Mouse (Mus musculus): ENCODE results near the gene Unc119. TPM values are rescaled to one million over a fixed set of nuclear protein-coding genes. Genes with fewer than 3 reads are reported as not detected.
A peak's percentile ranks its signal among the peaks of the same experiment; 100 is the strongest.

Gene Unc119
- polyA plus RNA-seq, 1 experiment from 2014 or later = 80.8 TPM

DNA sequence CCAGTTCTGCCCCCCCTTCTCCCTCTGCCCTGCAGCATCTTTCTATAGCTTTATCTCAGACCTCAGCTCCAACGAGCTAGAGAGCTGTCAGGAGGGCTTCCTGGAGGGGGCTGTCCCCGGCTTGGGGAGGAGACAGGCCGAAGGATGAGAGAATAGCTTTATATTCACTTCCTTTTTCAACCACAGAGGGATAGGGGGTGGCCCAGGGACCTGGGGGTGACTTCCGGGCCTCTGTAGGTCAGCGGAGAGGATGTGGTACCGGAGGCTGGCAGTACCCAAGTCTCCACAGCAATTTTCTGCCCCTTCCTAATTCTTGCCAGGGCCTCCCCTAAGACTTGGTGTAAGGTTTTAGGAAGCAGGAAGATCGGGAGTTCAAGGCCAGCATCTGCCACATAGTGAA, 2.5 kb downstream of the Unc119 start:
- Histone ChIP-seq H3K9me3 (no peaks in the 10 kb centered on the region), H3K27me3 (replicated peaks) (no peaks in the 10 kb centered on the region), H3K4me2 (replicated peaks) (no peak overlapping the region; the same call in 1 of the 2 replicates), H3K36me3 (peaks cover 27% of the 10 kb centered on the region), H3K9ac (no peak overlapping the region), H3K4me1 (peaks cover 31% of the 10 kb centered on the region), H3K27ac (no peak overlapping the region), H3K4me3 (no peak overlapping the region)
- ATAC-seq (ENCODE audit: low FRiP score, low read depth) = no peak
- 82% methylated on average over 7 of the region's 7 CpGs for WGBS

DNA sequence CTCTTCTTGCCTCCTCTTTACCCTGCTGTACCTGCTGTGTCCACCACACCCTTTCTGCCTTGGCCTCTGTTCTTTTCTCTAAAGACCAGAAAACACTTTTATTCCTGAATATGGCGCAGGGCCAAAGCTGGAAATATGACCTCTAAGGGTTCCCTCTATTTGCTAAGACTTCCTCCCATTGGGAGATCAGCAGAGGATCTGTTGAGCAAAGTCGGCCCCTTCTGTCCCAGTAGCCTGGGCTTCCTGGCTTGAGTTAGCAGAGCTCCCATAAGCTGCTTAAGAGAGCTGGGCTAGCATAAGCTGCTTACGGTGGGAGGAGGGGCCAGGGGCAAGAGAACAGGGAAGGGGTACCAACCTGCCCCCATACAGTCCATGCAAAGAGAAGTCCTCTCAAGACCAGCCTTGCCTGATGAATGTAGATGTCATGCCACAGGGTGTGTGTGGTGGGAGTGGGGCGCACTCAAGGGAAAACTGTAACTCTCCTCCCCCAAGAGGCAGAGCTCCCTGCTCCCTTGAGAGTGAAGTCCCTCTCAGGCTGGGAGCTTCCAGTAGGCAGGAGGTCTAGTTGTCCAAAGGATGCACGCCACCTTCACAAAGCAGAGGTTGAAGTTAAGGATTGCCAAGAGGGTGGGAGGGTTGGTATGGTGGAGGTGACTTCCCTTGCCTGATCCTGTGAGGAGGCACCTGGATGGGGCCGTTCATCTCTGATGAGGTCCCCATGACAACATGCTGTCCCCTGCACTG, 3.2 kb downstream of the Unc119 start:
- H3K4me2 ChIP-seq (replicated peaks) = peak overlapping the region; percentile 12; the same call in 1 of the 2 replicates
- no peak overlapping the region for H3K9ac ChIP-seq
- no peaks in the 10 kb centered on the region for H3K9me3 ChIP-seq
- no peak overlapping the region for H3K4me3 ChIP-seq
- peaks cover 31% of the 10 kb centered on the region for H3K4me1 ChIP-seq
- H3K27ac ChIP-seq = no peak overlapping the region; the same call in 1 of the 2 replicates
- WGBS = 92% methylated on average over 6 of the region's 6 CpGs
- H3K36me3 ChIP-seq = peaks cover 20% of the 10 kb centered on the region
- ATAC-seq (ENCODE audit: low FRiP score, low read depth) = no peak
- H3K27me3 ChIP-seq (replicated peaks) = no peaks in the 10 kb centered on the region

DNA sequence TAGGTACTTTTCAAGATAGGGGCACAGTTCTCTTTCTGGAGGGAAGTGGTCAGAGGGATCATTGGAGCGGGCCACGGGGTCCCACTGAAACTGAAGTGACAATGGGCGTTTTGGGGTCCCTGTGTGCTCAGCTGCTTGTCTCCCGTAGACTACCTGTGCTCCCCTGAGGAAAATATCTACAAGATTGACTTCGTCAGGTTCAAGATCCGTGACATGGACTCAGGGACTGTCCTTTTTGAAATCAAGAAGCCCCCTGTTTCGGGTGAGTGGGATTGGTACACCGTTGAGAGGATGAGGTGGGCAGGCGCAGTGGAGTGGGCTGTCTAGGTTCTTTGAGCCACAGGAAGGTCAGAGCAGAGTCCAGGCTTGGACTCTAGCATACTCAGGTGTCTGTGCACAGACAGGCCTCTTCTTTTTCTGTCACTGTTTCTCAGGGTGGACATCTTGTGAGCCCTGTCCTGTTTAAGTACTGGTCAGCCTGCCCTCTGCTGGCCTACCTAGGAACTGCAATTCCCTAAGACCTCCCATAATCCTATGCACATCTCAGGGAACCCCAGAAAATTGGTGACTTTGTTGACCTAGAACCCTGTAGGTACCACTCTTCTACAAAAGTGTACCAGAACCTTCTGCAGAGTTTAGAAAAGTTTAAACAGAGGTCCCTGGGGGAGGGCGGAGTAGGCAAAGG, 3.9 kb downstream of the Unc119 start:
- Histone ChIP-seq H3K4me2 (replicated peaks) (no peak overlapping the region), H3K36me3 (peaks cover 17% of the 10 kb centered on the region), H3K9ac (no peak overlapping the region), H3K4me1 (peaks cover 31% of the 10 kb centered on the region), H3K9me3 (no peaks in the 10 kb centered on the region), H3K27me3 (replicated peaks) (no peaks in the 10 kb centered on the region), H3K27ac (no peak overlapping the region), H3K4me3 (no peak overlapping the region)
- 90% methylated on average over 10 of the region's 10 CpGs for WGBS
- ATAC-seq (ENCODE audit: low FRiP score, low read depth) = no peak

DNA sequence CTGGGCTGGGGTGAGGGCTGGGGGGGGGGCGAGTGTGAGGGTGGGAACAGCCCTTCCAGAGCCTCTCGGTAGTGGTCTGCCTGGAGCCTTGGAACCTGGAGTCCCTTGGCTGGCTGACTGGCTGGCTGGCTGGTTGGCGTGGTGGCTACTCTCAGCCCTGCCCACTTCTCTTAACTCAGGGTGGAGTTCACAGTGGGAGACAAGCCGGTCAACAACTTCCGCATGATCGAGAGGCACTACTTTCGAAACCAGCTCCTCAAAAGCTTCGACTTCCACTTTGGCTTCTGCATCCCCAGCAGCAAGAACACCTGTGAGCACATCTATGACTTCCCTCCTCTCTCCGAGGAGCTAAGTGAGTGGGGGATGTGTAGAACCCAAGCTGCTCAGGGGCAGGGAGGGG, 4.6 kb downstream of the Unc119 start:
- ATAC-seq (ENCODE audit: low FRiP score, low read depth) = no peak
- Histone ChIP-seq H3K4me2 (replicated peaks) (no peak overlapping the region), H3K4me1 (peaks cover 31% of the 10 kb centered on the region), H3K36me3 (peaks cover 17% of the 10 kb centered on the region), H3K9me3 (no peaks in the 10 kb centered on the region), H3K9ac (no peak overlapping the region), H3K4me3 (no peak overlapping the region), H3K27ac (no peak overlapping the region), H3K27me3 (replicated peaks) (no peaks in the 10 kb centered on the region)
- 76% methylated on average over 9 of the region's 9 CpGs for WGBS

DNA sequence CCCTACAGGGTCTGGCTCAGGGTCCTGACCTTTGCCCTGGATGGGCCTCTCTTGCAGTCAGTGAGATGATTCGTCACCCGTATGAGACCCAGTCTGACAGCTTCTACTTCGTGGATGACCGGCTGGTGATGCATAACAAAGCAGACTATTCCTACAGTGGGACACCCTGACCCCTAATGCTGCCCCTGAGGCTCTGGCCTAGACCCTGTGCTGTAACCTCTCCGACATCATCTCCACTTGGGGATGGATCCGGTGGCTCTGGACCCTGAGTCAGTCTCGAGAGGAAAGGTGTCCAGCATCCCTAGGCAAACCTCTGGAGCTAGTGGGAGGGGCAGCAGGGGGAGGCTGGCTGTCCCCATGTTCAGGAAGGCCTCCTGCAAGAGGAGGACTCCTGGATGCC, 5.2 kb downstream of the Unc119 start:
- Histone ChIP-seq H3K36me3 (peaks cover 17% of the 10 kb centered on the region), H3K4me1 (peaks cover 31% of the 10 kb centered on the region), H3K27ac (no peak overlapping the region), H3K4me3 (no peak overlapping the region), H3K9me3 (no peaks in the 10 kb centered on the region), H3K9ac (no peak overlapping the region), H3K27me3 (replicated peaks) (no peaks in the 10 kb centered on the region), H3K4me2 (replicated peaks) (no peak overlapping the region)
- no peak for ATAC-seq (ENCODE audit: low FRiP score, low read depth)
- WGBS = 34% methylated on average over 7 of the region's 7 CpGs

DNA sequence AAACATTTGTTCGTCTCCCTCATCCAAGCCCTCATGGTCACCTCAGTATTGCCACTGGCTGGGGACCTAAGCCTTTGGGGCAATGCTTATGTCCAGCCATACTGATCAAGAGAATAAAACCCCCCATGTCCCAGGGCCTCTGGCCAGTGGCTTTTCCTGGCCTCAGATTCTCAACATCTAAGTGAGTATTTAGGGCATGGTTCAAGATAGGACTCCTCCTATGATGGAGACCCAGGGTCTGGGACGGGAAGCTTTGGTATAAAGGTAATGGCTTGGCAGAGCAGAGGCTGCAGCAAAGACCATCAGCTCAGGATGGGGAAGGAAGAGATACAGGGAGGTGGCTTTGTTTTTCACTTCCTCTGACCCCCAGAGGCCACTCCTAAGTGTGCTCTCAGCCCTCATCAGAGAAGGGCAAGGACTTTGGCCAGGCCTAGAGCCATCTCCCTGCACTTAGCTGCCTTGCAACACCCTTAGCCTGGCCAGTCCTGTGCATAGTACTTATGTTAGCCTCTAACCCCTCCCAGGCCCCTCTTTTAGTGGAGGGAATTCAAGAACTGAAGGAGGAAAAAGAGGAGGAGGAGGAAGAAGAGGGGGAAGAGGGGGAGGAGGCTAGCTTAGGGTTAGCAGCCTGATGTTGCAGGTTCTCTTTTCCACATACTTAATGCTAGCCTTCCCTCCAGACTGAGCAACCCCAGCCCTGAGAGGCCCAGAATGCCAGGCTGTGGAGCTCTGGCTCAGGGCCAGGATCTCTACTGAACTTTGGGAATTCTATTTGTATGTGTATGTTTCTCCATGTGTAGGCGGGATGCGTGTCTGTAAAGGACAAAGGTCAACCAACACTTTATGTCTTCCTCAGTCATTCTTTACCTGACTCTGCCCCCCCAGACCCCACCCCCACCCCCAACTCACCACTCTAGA, 6.4 kb downstream of the Unc119 start:
- no peak overlapping the region for H3K4me2 ChIP-seq (replicated peaks)
- H3K9me3 ChIP-seq = no peaks in the 10 kb centered on the region
- no peak for ATAC-seq (ENCODE audit: low FRiP score, low read depth)
- peaks cover 23% of the 10 kb centered on the region for H3K4me1 ChIP-seq
- 87% methylated on average over 4 of the region's 4 CpGs for WGBS
- no peaks in the 10 kb centered on the region for H3K27me3 ChIP-seq (replicated peaks)
- no peak overlapping the region for H3K9ac ChIP-seq
- no peak overlapping the region for H3K4me3 ChIP-seq
- H3K27ac ChIP-seq = no peak overlapping the region
- H3K36me3 ChIP-seq = peaks cover 17% of the 10 kb centered on the region

DNA sequence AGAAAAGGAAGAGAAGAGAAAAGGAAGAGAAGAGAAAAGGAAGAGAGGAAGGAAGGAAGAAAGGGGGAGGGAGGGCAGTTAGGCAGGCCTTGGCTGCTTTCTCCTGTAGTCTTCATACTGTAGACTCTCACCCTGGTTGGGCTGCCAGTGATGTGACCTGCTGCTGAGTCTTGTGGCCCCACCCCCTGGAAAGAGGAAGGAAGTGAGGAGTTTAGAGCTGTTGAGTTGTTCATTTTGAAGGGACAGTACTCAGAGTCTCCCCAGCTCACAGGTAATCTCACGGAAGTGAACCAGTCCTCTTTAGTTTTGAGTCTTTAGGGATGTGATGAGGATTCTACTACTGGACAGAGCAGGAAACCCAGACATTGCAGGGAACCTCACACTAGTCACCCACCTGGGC, 9.8 kb downstream of the Unc119 start:
- Histone ChIP-seq H3K4me3 (no peak overlapping the region), H3K27ac (no peak overlapping the region), H3K9ac (no peak overlapping the region), H3K36me3 (peaks cover 11% of the 10 kb centered on the region), H3K27me3 (replicated peaks) (no peaks in the 10 kb centered on the region), H3K4me1 (no peaks in the 10 kb centered on the region), H3K9me3 (no peaks in the 10 kb centered on the region), H3K4me2 (replicated peaks) (no peak overlapping the region)
- WGBS = 77% methylated on average over 1 of the region's 1 CpGs
- no peak for ATAC-seq (ENCODE audit: low FRiP score, low read depth)

DNA sequence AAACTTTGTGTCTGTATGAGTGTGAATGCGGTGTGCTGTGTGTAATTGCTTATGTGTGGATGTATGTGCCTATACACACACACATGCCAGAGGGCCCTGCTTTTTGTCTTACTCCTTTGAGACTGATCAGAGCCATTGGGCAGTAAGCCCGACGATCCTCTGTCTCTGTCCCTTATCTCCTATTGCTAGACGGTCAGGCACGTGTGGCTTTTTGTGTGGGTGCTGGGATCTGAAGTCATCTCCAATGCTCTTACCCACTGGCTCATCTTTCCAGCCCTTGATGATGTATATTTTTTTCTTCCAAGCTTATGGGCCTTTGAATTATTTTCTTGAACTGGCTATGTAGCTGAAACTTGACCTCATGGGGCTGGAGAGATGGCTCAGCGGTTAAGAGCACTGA, 11.6 kb downstream of the Unc119 start:
- WGBS = 90% methylated on average over 6 of the region's 6 CpGs

DNA sequence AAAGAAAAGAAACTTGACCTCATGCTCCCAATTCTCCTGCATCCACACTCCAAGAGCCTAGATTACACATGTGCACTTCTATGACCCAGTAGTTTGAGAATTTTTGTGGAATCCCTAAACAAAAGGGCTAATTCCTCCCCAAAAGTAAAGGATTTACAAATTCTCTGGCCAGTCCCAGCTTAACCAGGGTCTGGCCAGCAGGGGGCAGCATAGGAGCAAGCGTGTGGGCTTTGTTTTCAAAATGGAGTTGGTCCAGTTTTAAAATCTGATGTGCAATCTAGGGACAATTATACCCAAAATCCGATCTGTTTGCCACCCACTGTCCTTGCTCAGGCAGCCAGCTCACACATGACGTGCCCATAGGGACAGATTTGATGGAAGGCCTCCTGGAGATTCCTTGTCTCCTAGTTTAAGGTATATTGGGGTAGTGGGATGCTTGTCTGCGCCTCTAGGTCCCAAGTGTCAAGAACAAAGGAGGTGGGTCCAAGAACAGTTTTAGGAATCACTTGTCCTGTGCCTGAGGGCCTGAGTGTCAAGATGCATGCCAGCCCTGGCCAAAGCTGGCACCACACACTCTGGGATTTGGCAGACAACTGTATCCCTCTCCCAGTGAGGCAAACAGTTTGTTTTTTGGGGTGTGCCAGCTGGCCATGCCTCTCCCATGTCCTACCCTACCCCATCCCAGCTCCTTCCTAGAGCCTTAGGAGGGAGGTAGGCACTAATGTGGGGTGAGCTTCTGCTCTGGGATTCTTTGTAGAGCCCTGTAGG, 12.4 kb downstream of the Unc119 start:
- Histone ChIP-seq H3K4me3 (no peak overlapping the region), H3K36me3 (no peaks in the 10 kb centered on the region), H3K9ac (no peak overlapping the region), H3K27me3 (replicated peaks) (0 out of 2 replicates have a peak, but pooled peaks cover under 1% of the 10 kb centered on the region), H3K4me2 (replicated peaks) (no peak overlapping the region), H3K27ac (no peak overlapping the region), H3K9me3 (no peaks in the 10 kb centered on the region), H3K4me1 (0 out of 2 replicates have a peak, but pooled peaks cover 5% of the 10 kb centered on the region)
- 36% methylated on average over 4 of the region's 4 CpGs for WGBS
- ATAC-seq (ENCODE audit: low FRiP score, low read depth) = no peak

More for the DNA sequence above, 11.6 kb downstream of the Unc119 start:
- Histone ChIP-seq H3K27me3 (replicated peaks) (no peaks in the 10 kb centered on the region), H3K4me2 (replicated peaks) (no peak overlapping the region), H3K36me3 (no peaks in the 10 kb centered on the region), H3K27ac (no peak overlapping the region), H3K9ac (no peak overlapping the region), H3K4me3 (no peak overlapping the region), H3K4me1 (no peaks in the 10 kb centered on the region), H3K9me3 (no peaks in the 10 kb centered on the region)
- ATAC-seq (ENCODE audit: low FRiP score, low read depth) = no peak

DNA sequence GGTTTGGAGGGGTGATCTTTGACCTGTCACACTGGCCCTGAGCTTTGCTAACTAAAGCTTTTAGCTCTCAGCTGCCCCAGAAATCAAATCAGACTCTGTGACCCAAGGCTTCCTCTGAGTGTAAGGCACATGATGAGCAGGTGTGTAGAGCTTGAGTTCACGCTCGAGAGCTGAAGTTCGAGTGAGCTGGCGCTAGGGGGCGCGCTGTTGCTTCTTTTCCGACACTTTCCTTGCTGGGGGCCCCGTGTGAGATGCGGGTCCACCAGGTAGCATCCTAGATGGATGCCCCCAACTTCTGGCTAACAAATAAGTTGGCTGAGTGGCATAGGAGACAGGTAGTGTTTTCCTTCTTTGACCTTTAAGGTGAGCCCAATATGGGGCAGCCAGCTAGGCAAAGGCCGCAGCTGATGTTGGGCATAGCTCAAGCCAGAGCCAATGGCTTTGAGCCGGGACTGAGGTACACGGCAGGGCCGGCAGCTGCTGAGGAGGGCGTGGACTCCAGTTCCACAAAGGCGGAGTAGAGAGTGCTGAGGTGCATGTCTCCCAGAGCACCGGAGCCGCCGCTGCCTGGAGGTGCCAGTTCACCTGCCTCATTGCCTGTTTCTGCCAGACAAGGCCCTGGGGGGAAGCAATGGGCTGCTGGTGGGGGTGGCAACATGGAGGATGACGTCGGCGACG, 15.2 kb downstream of the Unc119 start:
- H3K4me3 ChIP-seq = no peak overlapping the region
- H3K4me1 ChIP-seq = 0 out of 2 replicates have a peak, but pooled peaks cover 5% of the 10 kb centered on the region
- H3K36me3 ChIP-seq = no peaks in the 10 kb centered on the region
- ATAC-seq (ENCODE audit: low FRiP score, low read depth) = no peak
- no peak overlapping the region for H3K27ac ChIP-seq
- no peaks in the 10 kb centered on the region for H3K9me3 ChIP-seq
- 0 out of 2 replicates have a peak, but pooled peaks cover 3% of the 10 kb centered on the region for H3K27me3 ChIP-seq (replicated peaks)
- H3K4me2 ChIP-seq (replicated peaks) = no peak overlapping the region
- 12% methylated on average over 22 of the region's 22 CpGs for WGBS
- no peak overlapping the region for H3K9ac ChIP-seq

Measured in neural tube, embryonic 12.5 days (tissue).